Mouse (Mus musculus): Measurements from ENCODE around the gene Cyp1a2. TPM values are rescaled to one million over a fixed set of nuclear protein-coding genes. Genes with fewer than 3 reads are reported as not detected.

Gene Cyp1a2
- polyA plus RNA-seq, 1 experiment from 2014 or later = 0.07 TPM

DNA sequence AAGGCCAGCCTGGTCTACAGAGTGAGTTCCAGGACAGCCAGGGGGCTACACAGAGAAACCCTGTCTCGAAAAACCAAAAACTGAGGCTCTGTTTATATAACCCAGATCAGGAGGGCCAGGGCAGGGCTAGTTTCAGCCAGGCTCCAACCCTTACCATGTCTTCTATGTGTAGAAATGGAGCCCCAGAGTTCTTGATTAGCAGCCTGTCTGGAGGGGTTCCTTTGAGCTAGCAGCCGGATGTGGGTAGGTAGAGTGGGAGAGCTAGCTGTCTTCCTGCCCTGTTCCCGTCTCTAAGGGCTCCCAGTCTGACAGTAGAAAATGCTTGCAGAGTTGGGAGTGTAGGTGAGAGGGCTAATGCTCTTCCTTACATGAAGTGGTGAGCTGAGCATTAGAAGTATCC, 16.4 kb downstream of the Cyp1a2 start:
- peaks cover 2% of the 10 kb centered on the region; the same call in 1 of the 2 replicates for H3K9me3 ChIP-seq (replicated peaks; ENCODE audit: control insufficient read depth, low read length)
- 64% methylated on average over 3 of the region's 3 CpGs for WGBS
- H3K4me2 ChIP-seq (ENCODE audit: low read depth, low read length) = no peak overlapping the region
- H3K27ac ChIP-seq (ENCODE audit: low read length) = no peak overlapping the region
- no peaks in the 10 kb centered on the region for H3K27me3 ChIP-seq (ENCODE audit: control insufficient read depth, insufficient read depth, low read length)
- H3K4me3 ChIP-seq (ENCODE audit: low read length) = no peak overlapping the region
- ATAC-seq (replicated peaks; ENCODE audit: extremely low read depth, insufficient read depth, low FRiP score) = no peak
- no peaks in the 10 kb centered on the region for H3K36me3 ChIP-seq (ENCODE audit: control insufficient read depth, insufficient read depth)
- no peaks in the 10 kb centered on the region for H3K4me1 ChIP-seq (ENCODE audit: control insufficient read depth, insufficient read depth, low read length)
- no peak overlapping the region for H3K9ac ChIP-seq (ENCODE audit: low read length)

DNA sequence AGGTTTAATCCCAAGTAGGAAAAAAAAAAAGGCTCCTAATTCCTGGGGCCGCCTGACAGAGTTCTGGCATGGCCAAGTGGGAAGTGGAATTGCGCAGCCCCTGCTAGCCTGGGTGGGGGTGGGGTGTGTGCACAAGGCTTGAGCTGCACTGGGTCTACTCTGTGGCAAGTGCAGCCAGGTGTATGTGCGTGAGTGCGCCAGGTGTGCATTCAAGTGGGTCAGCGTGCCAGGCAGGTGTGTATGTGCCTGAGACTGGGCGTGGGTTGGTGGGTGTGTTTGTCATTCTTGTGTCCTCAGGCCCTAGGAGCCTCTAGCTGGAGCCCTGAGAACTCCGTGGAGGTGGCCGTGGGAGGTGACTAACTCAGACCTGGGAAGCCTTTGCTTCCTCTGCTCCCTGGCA, 17.0 kb downstream of the Cyp1a2 start:
- H3K4me3 ChIP-seq (ENCODE audit: low read length) = no peak overlapping the region
- ATAC-seq (replicated peaks; ENCODE audit: extremely low read depth, insufficient read depth, low FRiP score) = no peak
- H3K9me3 ChIP-seq (replicated peaks; ENCODE audit: control insufficient read depth, low read length) = peaks cover 2% of the 10 kb centered on the region; the same call in 1 of the 2 replicates
- no peak overlapping the region for H3K4me2 ChIP-seq (ENCODE audit: low read depth, low read length)
- H3K4me1 ChIP-seq (ENCODE audit: control insufficient read depth, insufficient read depth, low read length) = no peaks in the 10 kb centered on the region
- 80% methylated on average over 8 of the region's 8 CpGs for WGBS
- no peak overlapping the region for H3K9ac ChIP-seq (ENCODE audit: low read length)
- H3K27ac ChIP-seq (ENCODE audit: low read length) = no peak overlapping the region
- no peaks in the 10 kb centered on the region for H3K36me3 ChIP-seq (ENCODE audit: control insufficient read depth, insufficient read depth)
- no peaks in the 10 kb centered on the region for H3K27me3 ChIP-seq (ENCODE audit: control insufficient read depth, insufficient read depth, low read length)

DNA sequence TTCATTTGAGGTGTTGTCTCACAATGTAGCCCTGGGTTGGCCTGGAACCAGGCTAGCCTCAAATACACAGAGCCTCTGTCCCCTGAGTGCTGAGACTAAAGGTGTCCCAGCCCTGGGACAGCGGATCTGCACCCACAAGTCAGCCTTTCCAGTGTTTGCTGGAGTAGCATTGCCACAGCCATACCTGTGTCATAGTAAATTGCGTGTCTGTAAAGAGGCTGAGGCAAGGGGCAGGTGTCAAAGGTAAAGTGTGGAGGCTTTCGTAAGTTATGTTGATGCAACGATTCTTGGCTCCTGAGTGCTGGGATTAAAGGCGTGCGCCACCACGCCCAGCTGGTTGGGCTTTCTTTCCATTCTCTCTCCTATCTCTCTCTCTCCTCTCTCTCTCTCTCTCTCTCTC, 18.9 kb downstream of the Cyp1a2 start:
- ATAC-seq (replicated peaks; ENCODE audit: extremely low read depth, insufficient read depth, low FRiP score) = no peak
- 47% methylated on average over 7 of the region's 7 CpGs for whole genome bisulfite sequencing
- Histone ChIP-seq H3K36me3 (ENCODE audit: control insufficient read depth, insufficient read depth) (no peaks in the 10 kb centered on the region), H3K4me3 (ENCODE audit: low read length) (no peak overlapping the region), H3K27me3 (ENCODE audit: control insufficient read depth, insufficient read depth, low read length) (no peaks in the 10 kb centered on the region), H3K9me3 (replicated peaks; ENCODE audit: control insufficient read depth, low read length) (peaks cover 2% of the 10 kb centered on the region; the same call in 1 of the 2 replicates), H3K4me1 (ENCODE audit: control insufficient read depth, insufficient read depth, low read length) (no peaks in the 10 kb centered on the region), H3K9ac (ENCODE audit: low read length) (no peak overlapping the region), H3K4me2 (ENCODE audit: low read depth, low read length) (no peak overlapping the region), H3K27ac (ENCODE audit: low read length) (no peak overlapping the region)

DNA sequence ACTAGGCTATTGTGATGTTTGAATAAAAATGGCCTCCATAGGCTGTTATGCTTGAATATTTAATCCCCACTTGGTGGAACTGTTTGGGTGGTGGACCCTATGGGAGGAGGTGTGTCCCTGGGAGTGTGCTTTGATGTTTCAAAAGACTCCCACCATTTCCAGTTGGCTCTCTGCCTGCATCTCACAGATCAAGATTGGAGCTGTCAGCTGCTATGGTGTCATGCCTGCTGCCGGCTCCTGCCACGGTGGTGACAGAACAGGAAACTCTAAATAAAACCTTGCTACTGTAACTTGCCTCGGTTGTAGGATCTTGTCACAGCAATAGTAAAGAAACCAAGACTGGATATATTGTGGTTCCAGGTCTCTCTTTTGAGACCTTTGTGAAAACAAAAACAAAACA, 22.0 kb downstream of the Cyp1a2 start:
- Histone ChIP-seq H3K9me3 (replicated peaks; ENCODE audit: control insufficient read depth, low read length) (peaks cover 2% of the 10 kb centered on the region; the same call in 1 of the 2 replicates), H3K4me2 (ENCODE audit: low read depth, low read length) (no peak overlapping the region), H3K4me1 (ENCODE audit: control insufficient read depth, insufficient read depth, low read length) (no peaks in the 10 kb centered on the region), H3K27me3 (ENCODE audit: control insufficient read depth, insufficient read depth, low read length) (no peaks in the 10 kb centered on the region), H3K9ac (ENCODE audit: low read length) (no peak overlapping the region), H3K4me3 (ENCODE audit: low read length) (no peak overlapping the region), H3K36me3 (ENCODE audit: control insufficient read depth, insufficient read depth) (no peaks in the 10 kb centered on the region), H3K27ac (ENCODE audit: low read length) (no peak overlapping the region)
- 11% methylated on average over 3 of the region's 3 CpGs for WGBS
- ATAC-seq (replicated peaks; ENCODE audit: extremely low read depth, insufficient read depth, low FRiP score) = no peak

DNA sequence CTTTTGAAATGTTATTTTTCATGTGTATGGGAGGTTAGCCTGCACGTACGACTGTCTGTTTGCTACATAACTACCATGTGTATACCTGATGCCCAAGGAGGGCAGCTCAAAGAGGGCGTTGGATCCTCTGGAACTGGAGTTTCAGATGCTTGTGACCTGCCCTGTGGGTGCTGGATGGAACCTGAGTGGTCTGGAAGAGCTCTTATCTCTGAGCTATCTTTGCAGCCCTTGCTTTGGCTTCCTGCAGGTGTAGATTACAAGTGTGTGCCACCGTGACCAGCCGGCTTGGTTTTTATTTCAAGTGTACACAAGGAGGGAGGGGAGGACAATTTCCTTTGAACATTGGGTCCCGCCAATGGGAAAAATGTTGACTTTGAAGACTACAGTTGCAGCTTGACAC, 23.0 kb downstream of the Cyp1a2 start:
- Histone ChIP-seq H3K27ac (ENCODE audit: low read length) (no peak overlapping the region), H3K27me3 (ENCODE audit: control insufficient read depth, insufficient read depth, low read length) (no peaks in the 10 kb centered on the region), H3K36me3 (ENCODE audit: control insufficient read depth, insufficient read depth) (no peaks in the 10 kb centered on the region), H3K4me1 (ENCODE audit: control insufficient read depth, insufficient read depth, low read length) (peaks cover 4% of the 10 kb centered on the region; the same call in 1 of the 2 replicates), H3K4me3 (ENCODE audit: low read length) (no peak overlapping the region), H3K9me3 (replicated peaks; ENCODE audit: control insufficient read depth, low read length) (peaks cover 2% of the 10 kb centered on the region; the same call in 1 of the 2 replicates), H3K9ac (ENCODE audit: low read length) (no peak overlapping the region), H3K4me2 (ENCODE audit: low read depth, low read length) (no peak overlapping the region)
- WGBS = 51% methylated on average over 6 of the region's 6 CpGs
- ATAC-seq (replicated peaks; ENCODE audit: extremely low read depth, insufficient read depth, low FRiP score) = no peak

DNA sequence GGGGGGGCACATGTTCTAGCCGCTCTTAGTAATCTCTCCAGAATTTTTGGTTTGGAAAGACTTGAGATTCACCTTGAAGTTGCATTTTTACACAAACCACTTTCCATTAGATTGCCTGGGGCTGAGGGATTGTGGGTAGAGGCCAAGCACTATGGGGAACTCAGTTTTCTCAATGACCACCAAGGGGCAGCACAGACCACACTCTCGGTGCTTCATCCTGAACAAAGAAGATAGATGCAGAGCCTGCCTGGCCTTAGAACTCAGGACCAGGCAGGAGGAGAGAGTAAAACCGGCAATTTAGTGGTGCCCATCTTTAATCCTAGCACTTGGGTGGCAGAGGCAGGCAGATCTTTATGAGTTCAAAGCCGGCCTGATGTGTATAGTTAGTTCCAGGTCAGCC, 23.7 kb downstream of the Cyp1a2 start:
- Histone ChIP-seq H3K4me3 (ENCODE audit: low read length) (no peak overlapping the region), H3K9ac (ENCODE audit: low read length) (no peak overlapping the region), H3K36me3 (ENCODE audit: control insufficient read depth, insufficient read depth) (no peaks in the 10 kb centered on the region), H3K9me3 (replicated peaks; ENCODE audit: control insufficient read depth, low read length) (peaks cover 2% of the 10 kb centered on the region; the same call in 1 of the 2 replicates), H3K27me3 (ENCODE audit: control insufficient read depth, insufficient read depth, low read length) (0 out of 2 replicates have a peak, but pooled peaks cover 2% of the 10 kb centered on the region), H3K4me1 (ENCODE audit: control insufficient read depth, insufficient read depth, low read length) (peaks cover 4% of the 10 kb centered on the region; the same call in 1 of the 2 replicates), H3K4me2 (ENCODE audit: low read depth, low read length) (no peak overlapping the region), H3K27ac (ENCODE audit: low read length) (no peak overlapping the region)
- WGBS = 18% methylated on average over 4 of the region's 4 CpGs
- ATAC-seq (replicated peaks; ENCODE audit: extremely low read depth, insufficient read depth, low FRiP score) = peak; percentile 65; the same call in 1 of the 2 replicates

DNA sequence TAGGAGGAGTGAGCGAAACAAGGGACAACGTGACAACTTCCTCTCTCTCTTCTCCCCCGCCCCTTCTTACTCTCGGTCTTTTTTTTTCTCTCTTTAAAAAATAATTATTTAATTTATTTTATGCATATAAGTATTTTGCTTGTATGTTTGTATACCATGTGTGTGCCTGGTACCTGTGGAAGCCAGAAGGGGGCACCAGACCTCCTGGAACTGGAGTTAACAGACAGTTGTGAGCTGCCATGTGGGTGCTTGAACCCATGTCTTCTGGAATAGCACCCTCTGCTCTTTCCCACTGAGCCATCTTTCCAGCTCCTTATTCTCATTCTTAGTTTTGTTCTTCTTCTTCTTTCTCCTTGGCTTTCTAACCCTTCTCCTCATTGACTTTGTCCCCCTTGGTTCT, 24.5 kb downstream of the Cyp1a2 start:
- H3K4me3 ChIP-seq (ENCODE audit: low read length) = no peak overlapping the region
- ATAC-seq (replicated peaks; ENCODE audit: extremely low read depth, insufficient read depth, low FRiP score) = no peak
- H3K4me2 ChIP-seq (ENCODE audit: low read depth, low read length) = no peak overlapping the region
- peaks cover 4% of the 10 kb centered on the region; the same call in 1 of the 2 replicates for H3K27me3 ChIP-seq (ENCODE audit: control insufficient read depth, insufficient read depth, low read length)
- no peak overlapping the region for H3K27ac ChIP-seq (ENCODE audit: low read length)
- WGBS = 83% methylated on average over 4 of the region's 4 CpGs
- H3K9ac ChIP-seq (ENCODE audit: low read length) = no peak overlapping the region
- H3K4me1 ChIP-seq (ENCODE audit: control insufficient read depth, insufficient read depth, low read length) = peaks cover 4% of the 10 kb centered on the region; the same call in 1 of the 2 replicates
- no peaks in the 10 kb centered on the region for H3K36me3 ChIP-seq (ENCODE audit: control insufficient read depth, insufficient read depth)
- H3K9me3 ChIP-seq (replicated peaks; ENCODE audit: control insufficient read depth, low read length) = peaks cover 2% of the 10 kb centered on the region; the same call in 1 of the 2 replicates

DNA sequence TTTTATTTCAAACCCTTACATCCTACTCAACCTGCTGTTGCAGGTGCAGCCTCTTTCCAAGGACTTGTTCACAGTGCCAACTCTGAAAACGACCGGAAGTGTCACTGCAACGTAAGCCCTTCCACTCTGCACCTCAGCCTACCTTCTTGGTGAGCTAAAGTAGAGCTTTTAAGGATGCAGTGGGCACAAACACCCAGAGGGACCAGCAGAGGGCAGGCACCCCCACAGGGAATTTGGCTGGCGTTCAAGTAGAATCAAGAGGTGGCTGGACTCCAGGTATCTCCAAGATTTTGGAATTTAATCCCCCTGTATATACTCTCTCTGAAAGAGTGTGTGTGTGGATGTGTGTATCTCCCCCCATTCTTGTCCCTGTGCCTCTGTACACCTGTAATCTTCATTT, 25.7 kb downstream of the Cyp1a2 start:
- Histone ChIP-seq H3K4me2 (ENCODE audit: low read depth, low read length) (no peak overlapping the region), H3K27me3 (ENCODE audit: control insufficient read depth, insufficient read depth, low read length) (peaks cover 4% of the 10 kb centered on the region; the same call in 1 of the 2 replicates), H3K27ac (ENCODE audit: low read length) (no peak overlapping the region), H3K9me3 (replicated peaks; ENCODE audit: control insufficient read depth, low read length) (no peaks in the 10 kb centered on the region), H3K36me3 (ENCODE audit: control insufficient read depth, insufficient read depth) (no peaks in the 10 kb centered on the region), H3K9ac (ENCODE audit: low read length) (no peak overlapping the region), H3K4me3 (ENCODE audit: low read length) (no peak overlapping the region), H3K4me1 (ENCODE audit: control insufficient read depth, insufficient read depth, low read length) (peaks cover 4% of the 10 kb centered on the region; the same call in 1 of the 2 replicates)
- ATAC-seq (replicated peaks; ENCODE audit: extremely low read depth, insufficient read depth, low FRiP score) = no peak
- 45% methylated on average over 4 of the region's 4 CpGs for WGBS

DNA sequence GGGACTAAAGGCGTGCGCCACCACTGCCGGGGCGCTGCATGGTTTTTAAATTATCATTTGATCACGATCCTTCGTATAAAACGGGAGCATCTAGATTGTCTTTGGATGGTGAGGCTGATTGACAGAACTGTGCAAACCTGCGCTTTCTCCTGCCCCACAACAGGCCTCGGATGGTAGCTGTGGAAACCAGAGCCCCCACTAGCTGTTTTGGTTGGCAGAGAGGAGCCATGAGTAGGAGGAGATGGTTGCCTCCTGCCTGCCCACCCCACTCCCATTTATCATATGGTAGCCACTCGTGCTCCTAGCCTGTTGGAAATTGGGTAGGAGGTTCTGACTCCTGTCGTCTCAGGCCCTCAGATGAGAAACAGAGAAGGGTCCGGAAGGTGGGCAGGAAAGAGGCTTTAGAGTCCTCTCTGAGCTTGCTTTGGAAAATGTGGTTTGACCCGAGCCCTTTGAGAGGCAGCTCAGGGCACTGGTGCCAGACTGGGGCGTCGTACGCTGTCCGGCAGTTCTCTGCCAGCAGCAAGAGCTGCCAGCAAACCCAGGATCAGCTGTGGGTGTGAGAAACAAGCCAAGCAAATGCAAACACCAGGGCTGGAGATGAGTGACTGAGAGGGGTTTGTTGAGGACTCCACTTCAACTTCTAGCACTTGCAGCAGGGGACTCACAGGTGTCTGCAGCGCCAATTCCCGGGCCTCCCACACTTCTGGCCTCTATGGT, 26.7 kb downstream of the Cyp1a2 start:
- Histone ChIP-seq H3K27ac (ENCODE audit: low read length) (no peak overlapping the region), H3K9ac (ENCODE audit: low read length) (no peak overlapping the region), H3K4me1 (ENCODE audit: control insufficient read depth, insufficient read depth, low read length) (peaks cover 4% of the 10 kb centered on the region; the same call in 1 of the 2 replicates), H3K4me3 (ENCODE audit: low read length) (no peak overlapping the region), H3K27me3 (ENCODE audit: control insufficient read depth, insufficient read depth, low read length) (peaks cover 4% of the 10 kb centered on the region; the same call in 1 of the 2 replicates), H3K4me2 (ENCODE audit: low read depth, low read length) (no peak overlapping the region), H3K36me3 (ENCODE audit: control insufficient read depth, insufficient read depth) (no peaks in the 10 kb centered on the region), H3K9me3 (replicated peaks; ENCODE audit: control insufficient read depth, low read length) (no peaks in the 10 kb centered on the region)
- ATAC-seq (replicated peaks; ENCODE audit: extremely low read depth, insufficient read depth, low FRiP score) = no peak
- WGBS = 75% methylated on average over 19 of the region's 19 CpGs
